Mouse (Mus musculus) liver, embryonic 13.5 days (tissue): ENCODE data around the gene Gm36079. TPM values are rescaled to one million over a fixed set of nuclear protein-coding genes. Genes with fewer than 3 reads are reported as not detected.
A peak's percentile ranks its signal among the peaks of the same experiment; 100 is the strongest.
"Not testable (repeated sequence)": the region's sequence is repeated elsewhere in the genome, so short reads cannot be mapped to it uniquely, and the experiment has no call there.

Source experiments
- ATAC-seq: fragments of 200-750 bp; cut with Nextera tagmentation; 2 replicates; pipeline ENCODE4 v1.8.0; 2017; ENCODE audit warnings: low read depth, mild to moderate bottlenecking, moderate number of reproducible peaks, moderate library complexity
- DNase-seq: peaks from one replicate; pipeline ENCODE4 v3.0.0; 2022
- H3K27ac ChIP-seq: fragments of 300-500 bp; sonication (generic); 2 replicates; pipeline ENCODE4 v1.5.1; 2015; ENCODE audit warnings: moderate library complexity, mild to moderate bottlenecking, inconsistent platforms
- H3K27me3 ChIP-seq: fragments of 300-500 bp; sonication (generic); 2 replicates; pipeline ENCODE4 v1.6.1; 2015; ENCODE audit warnings: mild to moderate bottlenecking, inconsistent platforms
- H3K36me3 ChIP-seq: fragments of 300-500 bp; sonication (generic); 2 replicates; pipeline ENCODE4 v1.6.1; 2015; ENCODE audit warnings: mild to moderate bottlenecking, inconsistent platforms
- H3K4me1 ChIP-seq: fragments of 300-500 bp; sonication (generic); replicated peaks from 2 replicates; pipeline ENCODE4 v1.6.1; 2015; ENCODE audit warnings: inconsistent platforms
- H3K4me2 ChIP-seq: fragments of 300-500 bp; sonication (generic); 2 replicates; pipeline ENCODE4 v1.6.1; 2015; ENCODE audit warnings: inconsistent platforms, mild to moderate bottlenecking, moderate library complexity
- H3K4me3 ChIP-seq: fragments of 300-500 bp; sonication (generic); replicated peaks from 2 replicates; pipeline ENCODE4 v1.5.1; 2015; ENCODE audit warnings: mild to moderate bottlenecking, inconsistent platforms
- H3K9ac ChIP-seq: fragments of 300-500 bp; sonication (generic); 2 replicates; pipeline ENCODE4 v1.6.1; 2015; ENCODE audit warnings: mild to moderate bottlenecking, inconsistent platforms
- H3K9me3 ChIP-seq: fragments of 300-500 bp; sonication (generic); replicated peaks from 2 replicates; pipeline ENCODE4 v1.6.1; 2016; ENCODE audit warnings: inconsistent platforms
- WGBS: fragments of 180-500 bp; shearing (Covaris S2); methylation state at CpG from one replicate; pipeline ENCODE4 v1.1.7; 2015; ENCODE audit not compliant: insufficient replicate concordance; 5-methylcytosine and 5-hydroxymethylcytosine counted together
- polyA plus RNA-seq: library from polyadenylated mRNA; unstranded; fragments of >200 nt; fragmentation: Nextera tagmentation; extraction: Ambion mirVana; gene quantifications from 2 replicates; pipeline ENCODE4 v1.2.1, GENCODE M21; 2015

The Gm36079 gene
- polyA plus RNA-seq, 1 experiment from 2014 or later, result not detected

DNA sequence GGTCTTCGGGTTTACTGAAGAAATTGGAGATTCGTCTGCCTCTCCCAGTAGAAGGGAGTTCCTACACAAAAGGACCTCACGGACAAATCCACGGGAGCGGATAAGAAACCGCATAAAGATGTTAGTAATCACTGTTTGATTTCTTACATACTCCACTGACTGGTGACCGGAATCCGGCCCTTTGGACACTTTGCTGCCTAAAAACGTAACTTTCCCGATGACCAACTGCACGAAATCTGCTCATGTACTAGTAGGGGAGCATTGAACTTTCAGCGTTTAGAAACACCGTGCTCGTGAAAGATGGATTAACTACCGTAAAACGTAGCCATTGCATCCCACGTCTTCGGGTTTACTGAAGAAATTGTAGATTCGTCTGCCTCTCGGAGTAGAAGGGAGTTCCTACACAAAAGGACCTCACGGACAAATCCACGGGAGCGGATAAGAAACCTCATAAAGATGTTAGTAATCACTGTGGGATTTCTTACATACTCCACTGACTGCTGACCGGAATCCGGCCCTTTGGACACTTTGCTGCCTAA, 9.8 kb upstream of the Gm36079 start:
- H3K4me2 ChIP-seq, H3K9ac ChIP-seq, ATAC-seq, H3K4me3 ChIP-seq, H3K27ac ChIP-seq, DNase-seq, H3K36me3 ChIP-seq, H3K4me1 ChIP-seq, H3K9me3 ChIP-seq: not testable (repeated sequence)
- peaks cover 33% of the 10 kb centered on the region for H3K27me3 ChIP-seq
- 2% methylated on average over 23 of the region's 25 CpGs for WGBS

DNA sequence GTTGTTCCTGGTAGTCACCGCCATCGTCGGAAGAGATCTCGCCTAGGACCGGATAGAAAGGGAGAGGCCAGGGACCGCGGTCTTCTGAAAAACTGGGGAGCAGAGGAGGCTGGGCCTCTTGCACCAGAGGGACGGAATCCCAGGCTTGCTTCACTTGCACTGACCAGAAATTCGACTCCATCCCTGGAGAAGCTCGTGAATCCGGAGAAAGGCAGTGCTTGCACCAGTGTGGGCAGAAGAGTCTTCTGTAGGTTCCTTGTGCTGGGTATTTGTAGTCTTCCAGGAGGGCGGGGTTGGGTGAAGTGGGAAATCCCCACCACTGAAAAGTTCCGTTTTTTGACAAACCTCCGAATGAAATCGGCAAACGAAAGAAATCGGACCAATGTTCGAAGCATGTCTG, 8.3 kb upstream of the Gm36079 start:
- 0% methylated on average over 8 of the region's 18 CpGs for WGBS
- ATAC-seq, H3K4me1 ChIP-seq: not testable (repeated sequence)

DNA sequence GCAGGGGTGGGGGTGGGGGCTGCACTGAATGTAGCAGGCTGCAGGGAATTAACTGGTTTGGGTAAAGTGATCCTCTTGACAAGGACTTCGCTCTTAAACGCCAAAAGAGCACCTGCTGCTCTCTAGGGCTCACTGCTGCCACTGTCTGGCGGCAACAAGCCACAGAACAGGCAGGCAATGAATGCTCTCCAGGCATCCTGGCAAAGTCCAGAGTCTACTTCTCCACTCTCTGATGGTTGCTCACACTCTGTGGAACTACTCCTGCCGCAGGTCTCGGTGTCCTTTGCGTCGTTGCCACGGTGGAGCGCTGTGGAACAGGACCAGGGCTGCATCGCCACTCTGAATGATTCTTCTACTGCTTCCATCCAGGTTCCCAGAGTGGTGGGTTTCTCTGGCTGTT, 7.8 kb upstream of the Gm36079 start:
- 4% methylated on average over 3 of the region's 10 CpGs for WGBS
- not testable (repeated sequence) for DNase-seq, H3K9ac ChIP-seq, H3K9me3 ChIP-seq, H3K27ac ChIP-seq, H3K4me3 ChIP-seq, H3K36me3 ChIP-seq, H3K4me1 ChIP-seq, H3K4me2 ChIP-seq
- peaks cover 36% of the 10 kb centered on the region for H3K27me3 ChIP-seq
- ATAC-seq, result 0 out of 2 replicates have a peak, but pooled peaks have one; percentile 18

More for the DNA sequence above, 8.3 kb upstream of the Gm36079 start:
- H3K9ac ChIP-seq, H3K4me3 ChIP-seq, DNase-seq, H3K36me3 ChIP-seq, H3K9me3 ChIP-seq, H3K27ac ChIP-seq, H3K4me2 ChIP-seq: not testable (repeated sequence)
- peaks cover 36% of the 10 kb centered on the region for H3K27me3 ChIP-seq

DNA sequence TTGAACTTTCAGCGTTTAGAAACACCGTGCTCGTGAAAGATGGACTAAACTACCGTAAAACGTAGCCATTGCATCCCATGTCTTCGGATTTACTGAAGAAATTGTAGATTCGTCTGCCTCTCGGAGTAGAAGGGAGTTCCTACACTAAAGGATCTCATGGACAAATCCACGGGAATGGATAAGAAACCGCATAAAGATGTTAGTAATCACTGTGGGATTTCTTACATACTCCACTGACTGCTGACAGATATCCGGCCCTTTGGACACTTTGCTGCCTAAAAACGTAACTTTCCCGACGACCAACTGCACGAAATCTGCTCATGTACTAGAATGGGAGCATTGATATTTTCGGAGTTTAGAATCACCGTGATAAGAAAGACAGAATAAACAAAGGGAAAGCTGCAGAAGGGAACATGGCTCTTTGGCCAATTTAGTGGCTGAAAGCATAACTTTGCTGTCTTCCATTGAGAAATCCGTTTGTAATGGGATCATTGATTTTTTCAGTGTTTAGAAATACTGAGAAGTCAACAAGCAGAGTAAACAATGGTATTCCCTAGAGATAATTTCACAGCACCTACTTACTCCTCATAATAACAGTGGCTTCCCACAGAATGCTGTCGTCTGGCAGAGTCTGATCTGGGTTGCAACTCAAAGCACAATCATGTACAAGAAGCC, 6.8 kb upstream of the Gm36079 start:
- H3K9ac ChIP-seq, H3K9me3 ChIP-seq, H3K4me2 ChIP-seq, H3K36me3 ChIP-seq, DNase-seq, H3K4me1 ChIP-seq, H3K27ac ChIP-seq, H3K4me3 ChIP-seq, ATAC-seq: not testable (repeated sequence)
- WGBS, result 2% methylated on average over 19 of the region's 19 CpGs
- peaks cover 38% of the 10 kb centered on the region for H3K27me3 ChIP-seq

DNA sequence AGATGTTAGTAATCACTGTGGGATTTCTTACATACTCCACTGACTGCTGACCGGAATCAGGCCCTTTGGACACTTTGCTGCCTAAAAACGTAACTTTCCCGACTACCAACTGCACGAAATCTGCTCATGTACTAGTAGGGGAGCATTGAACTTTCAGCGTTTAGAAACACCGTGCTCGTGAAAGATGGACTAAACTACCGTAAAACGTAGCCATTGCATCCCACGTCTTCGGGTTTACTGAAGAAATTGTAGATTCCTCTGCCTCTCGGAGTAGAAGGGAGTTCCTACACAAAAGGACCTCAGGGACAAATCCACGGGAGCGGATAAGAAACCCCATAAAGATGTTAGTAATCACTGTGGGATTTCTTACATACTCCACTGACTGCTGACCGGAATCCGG, 4.9 kb upstream of the Gm36079 start:
- H3K36me3 ChIP-seq, H3K4me2 ChIP-seq, H3K9me3 ChIP-seq, ATAC-seq, DNase-seq, H3K4me1 ChIP-seq, H3K27ac ChIP-seq, H3K4me3 ChIP-seq, H3K9ac ChIP-seq: not testable (repeated sequence)
- H3K27me3 ChIP-seq, result peaks cover 30% of the 10 kb centered on the region
- 5% methylated on average over 16 of the region's 16 CpGs for WGBS

DNA sequence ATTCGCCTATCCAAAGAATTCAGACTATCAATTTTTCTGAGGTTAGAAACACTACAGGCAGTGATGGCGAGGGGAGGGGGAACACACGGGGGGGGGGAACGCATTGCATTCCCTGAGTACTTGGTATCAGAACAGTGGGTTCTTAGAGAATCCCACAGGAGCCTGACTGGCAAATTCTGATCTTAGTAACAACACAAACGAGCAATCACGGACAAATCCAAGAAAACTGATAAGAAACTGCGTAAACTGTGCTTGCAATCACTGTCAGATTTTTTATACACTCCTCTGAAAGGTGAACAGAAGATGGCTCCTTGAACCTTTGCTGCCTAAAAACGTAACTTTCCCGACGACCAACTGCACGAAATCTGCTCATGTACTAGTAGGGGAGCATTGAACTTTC, 557 bp upstream of the Gm36079 start:
- ATAC-seq, DNase-seq, H3K27ac ChIP-seq, H3K4me1 ChIP-seq, H3K9ac ChIP-seq, H3K36me3 ChIP-seq, H3K9me3 ChIP-seq, H3K4me2 ChIP-seq, H3K4me3 ChIP-seq: not testable (repeated sequence)
- H3K27me3 ChIP-seq, result peaks cover 35% of the 10 kb centered on the region
- 1% methylated on average over 11 of the region's 11 CpGs for WGBS

DNA sequence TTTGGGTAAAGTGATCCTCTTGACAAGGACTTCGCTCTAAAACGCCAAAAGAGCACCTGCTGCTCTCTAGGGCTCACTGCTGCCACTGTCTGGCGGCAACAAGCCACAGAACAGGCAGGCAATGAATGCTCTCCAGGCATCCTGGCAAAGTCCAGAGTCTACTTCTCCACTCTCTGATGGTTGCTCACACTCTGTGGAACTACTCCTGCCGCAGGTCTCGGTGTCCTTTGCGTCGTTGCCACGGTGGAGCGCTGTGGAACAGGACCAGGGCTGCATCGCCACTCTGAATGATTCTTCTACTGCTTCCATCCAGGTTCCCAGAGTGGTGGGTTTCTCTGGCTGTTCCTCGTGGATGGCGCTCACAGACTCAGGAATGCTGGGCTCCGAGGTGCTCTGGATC, 438 bp downstream of the Gm36079 start:
- ATAC-seq, H3K36me3 ChIP-seq, H3K4me2 ChIP-seq, H3K4me3 ChIP-seq, DNase-seq, H3K4me1 ChIP-seq, H3K9me3 ChIP-seq, H3K27ac ChIP-seq, H3K9ac ChIP-seq: not testable (repeated sequence)
- 0% methylated on average over 3 of the region's 13 CpGs for WGBS
- peaks cover 30% of the 10 kb centered on the region for H3K27me3 ChIP-seq

DNA sequence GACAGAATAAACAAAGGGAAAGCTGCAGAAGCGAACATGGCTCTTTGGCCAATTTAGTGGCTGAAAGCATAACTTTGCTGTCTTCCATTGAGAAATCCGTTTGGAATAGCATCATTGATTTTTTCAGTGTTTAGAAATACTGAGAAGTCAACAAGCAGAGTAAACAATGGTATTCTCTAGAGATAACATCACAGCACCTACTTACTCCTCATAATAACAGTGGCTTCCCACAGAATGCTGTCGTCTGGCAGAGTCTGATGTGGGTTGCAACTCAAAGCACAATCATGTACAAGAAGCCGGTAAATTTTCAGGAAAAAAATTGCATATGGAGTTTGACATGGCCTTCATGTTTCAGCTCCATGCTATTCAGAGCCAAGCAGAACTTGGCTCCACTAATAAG, 1.2 kb downstream of the Gm36079 start:
- not testable (repeated sequence) for H3K9me3 ChIP-seq
- 8% methylated on average over 4 of the region's 4 CpGs for whole genome bisulfite sequencing

DNA sequence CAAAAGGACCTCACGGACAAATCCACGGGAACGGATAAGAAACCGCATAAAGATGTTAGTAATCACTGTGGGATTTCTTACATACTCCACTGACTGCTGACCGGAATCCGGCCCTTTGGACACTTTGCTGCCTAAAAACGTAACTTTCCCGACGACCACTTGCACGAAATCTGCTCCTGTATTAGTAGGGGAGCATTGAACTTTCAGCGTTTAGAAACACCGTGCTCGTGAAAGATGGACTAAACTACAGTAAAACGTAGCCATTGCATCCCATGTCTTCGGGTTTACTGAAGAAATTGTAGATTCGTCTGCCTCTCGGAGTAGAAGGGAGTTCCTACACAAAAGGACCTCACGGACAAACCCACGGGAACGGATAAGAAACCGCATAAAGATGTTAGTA, 1.8 kb downstream of the Gm36079 start:
- H3K9me3 ChIP-seq, H3K9ac ChIP-seq, H3K27ac ChIP-seq, DNase-seq, ATAC-seq, H3K4me2 ChIP-seq, H3K4me1 ChIP-seq, H3K4me3 ChIP-seq, H3K36me3 ChIP-seq: not testable (repeated sequence)
- peaks cover 28% of the 10 kb centered on the region for H3K27me3 ChIP-seq
- 6% methylated on average over 21 of the region's 21 CpGs for WGBS

More for the DNA sequence above, 1.2 kb downstream of the Gm36079 start:
- not testable (repeated sequence) for DNase-seq, H3K4me3 ChIP-seq, ATAC-seq, H3K27ac ChIP-seq, H3K4me1 ChIP-seq, H3K9ac ChIP-seq, H3K36me3 ChIP-seq, H3K4me2 ChIP-seq
- H3K27me3 ChIP-seq, result peaks cover 28% of the 10 kb centered on the region

DNA sequence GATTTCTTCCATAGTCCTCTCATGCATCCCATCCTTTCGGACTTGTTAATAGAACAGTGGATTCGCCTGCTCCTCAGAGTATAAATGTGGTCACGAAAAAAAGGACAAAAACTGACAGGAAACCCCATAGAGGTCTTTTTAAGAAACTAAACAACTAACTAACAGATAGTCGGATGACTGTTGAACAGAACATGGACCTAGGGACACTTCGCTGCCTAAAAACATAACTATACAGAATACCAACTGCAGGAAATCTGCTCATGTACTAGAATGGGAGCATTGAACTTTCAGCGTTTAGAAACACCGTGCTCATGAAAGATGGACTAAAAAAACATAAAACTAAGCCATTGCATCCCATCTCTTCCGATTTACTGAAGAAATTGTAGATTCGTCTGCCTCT, 2.2 kb downstream of the Gm36079 start:
- not testable (repeated sequence) for H3K27ac ChIP-seq, H3K4me3 ChIP-seq, H3K9me3 ChIP-seq, H3K4me1 ChIP-seq, H3K9ac ChIP-seq, H3K36me3 ChIP-seq, DNase-seq, H3K4me2 ChIP-seq, ATAC-seq
- 14% methylated on average over 9 of the region's 9 CpGs for WGBS
- peaks cover 28% of the 10 kb centered on the region for H3K27me3 ChIP-seq

DNA sequence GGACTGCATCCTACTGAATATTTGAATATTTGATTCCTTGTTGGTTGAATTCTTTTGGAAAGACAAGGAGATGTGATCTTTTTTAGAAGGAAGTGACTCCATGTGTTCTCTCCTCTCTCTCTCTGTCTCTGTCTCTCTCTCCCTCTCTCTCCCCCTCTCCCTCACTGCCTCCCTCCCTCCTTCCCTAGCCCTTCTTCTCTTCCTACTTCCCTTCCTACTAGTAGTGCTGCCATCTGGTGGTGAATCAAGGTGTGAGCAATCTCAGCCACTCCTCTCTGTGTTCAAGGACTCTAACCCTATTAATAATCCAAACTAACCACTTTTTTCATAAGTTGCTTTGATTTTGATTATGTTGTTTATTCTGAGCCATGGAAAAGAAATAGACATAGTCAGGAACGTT, 5.3 kb downstream of the Gm36079 start:
- H3K4me3 ChIP-seq, ATAC-seq, H3K9me3 ChIP-seq, DNase-seq, H3K9ac ChIP-seq, H3K27ac ChIP-seq, H3K4me1 ChIP-seq, H3K4me2 ChIP-seq, H3K36me3 ChIP-seq: not testable (repeated sequence)
- WGBS, result no CpG with 5 or more reads among the region's 1 CpGs
- H3K27me3 ChIP-seq, result peaks cover 21% of the 10 kb centered on the region
